Mouse (Mus musculus): ENCODE data around the gene Pnpla2. TPM values are rescaled to one million over a fixed set of nuclear protein-coding genes. Genes with fewer than 3 reads are reported as not detected.
A peak's percentile ranks its signal among the peaks of the same experiment; 100 is the strongest.

Gene Pnpla2
- total and polyA plus RNA-seq, 3 experiments = 398 to 669 (median 572) TPM

- Histone ChIP-seq H3K4me1 (ENCODE audit: control insufficient read depth, insufficient read depth, low read length) (peaks cover 12% of the 10 kb centered on the region), H3K9ac (ENCODE audit: low read depth, low read length) (peak within 1 kb of the TSS; percentile 95), H3K36me3 (ENCODE audit: control insufficient read depth, insufficient read depth, low read length) (no peaks in the 10 kb centered on the region), H3K4me3 (peak within 1 kb of the TSS; percentile 47), H3K27ac (peak within 1 kb of the TSS; percentile 92), H3K27me3 (ENCODE audit: control insufficient read depth, insufficient read depth, low read length) (no peaks in the 10 kb centered on the region), H3K79me2 (replicated peaks; ENCODE audit: control insufficient read depth, insufficient read depth, low read length) (no peaks in the 10 kb centered on the region)
- 7% methylated on average over 53 of the region's 53 CpGs for WGBS
- DNase-seq = peak; percentile 90 to 91
- TF ChIP-seq EP300 (IDR thresholded peaks at IDR 0.05; ENCODE audit: insufficient read depth, low read depth, low read length) = 0 out of 2 replicates have a peak, but pooled peaks have one; percentile 43
- peak; percentile 94 for TF ChIP-seq CTCF (IDR thresholded peaks at IDR 0.05)
- TF ChIP-seq POLR2A (IDR thresholded peaks at IDR 0.05; ENCODE audit: insufficient read depth, low read depth, low read length) = peak; percentile 87
- intact Hi-C loops (cut with DNase I) = loop anchor here (1.0 kb wide), 1 partner anchor 28 kb away; no protein-coding TSS in a partner anchor
These were observed 17.5 kb upstream of the Pnpla2 start, which contains the start of gene Slc25a22 for GRCm38 (mm10) chr7:141437178-141438120. Gene Slc25a22 (minus strand): TSS chr7:141437892.

- WGBS = 88% methylated on average over 12 of the region's 12 CpGs
- intact Hi-C loops (cut with DNase I) = no loop called here
- Histone ChIP-seq H3K4me1 (ENCODE audit: control insufficient read depth, insufficient read depth, low read length) (peaks cover 12% of the 10 kb centered on the region), H3K9ac (ENCODE audit: low read depth, low read length) (no peak overlapping the region), H3K79me2 (replicated peaks; ENCODE audit: control insufficient read depth, insufficient read depth, low read length) (no peaks in the 10 kb centered on the region), H3K27ac (no peak overlapping the region), H3K36me3 (ENCODE audit: control insufficient read depth, insufficient read depth, low read length) (no peaks in the 10 kb centered on the region), H3K27me3 (ENCODE audit: control insufficient read depth, insufficient read depth, low read length) (no peaks in the 10 kb centered on the region), H3K4me3 (no peak overlapping the region)
- DNase-seq = peak in 1 of 2 experiments; percentile 15
- TF ChIP-seq CTCF (IDR thresholded peaks at IDR 0.05) (no peak), POLR2A (IDR thresholded peaks at IDR 0.05; ENCODE audit: insufficient read depth, low read depth, low read length) (no peak), EP300 (IDR thresholded peaks at IDR 0.05; ENCODE audit: insufficient read depth, low read depth, low read length) (no peak)
These were observed 16.6 kb upstream of the Pnpla2 start for GRCm38 (mm10) chr7:141438201-141438968.

DNA sequence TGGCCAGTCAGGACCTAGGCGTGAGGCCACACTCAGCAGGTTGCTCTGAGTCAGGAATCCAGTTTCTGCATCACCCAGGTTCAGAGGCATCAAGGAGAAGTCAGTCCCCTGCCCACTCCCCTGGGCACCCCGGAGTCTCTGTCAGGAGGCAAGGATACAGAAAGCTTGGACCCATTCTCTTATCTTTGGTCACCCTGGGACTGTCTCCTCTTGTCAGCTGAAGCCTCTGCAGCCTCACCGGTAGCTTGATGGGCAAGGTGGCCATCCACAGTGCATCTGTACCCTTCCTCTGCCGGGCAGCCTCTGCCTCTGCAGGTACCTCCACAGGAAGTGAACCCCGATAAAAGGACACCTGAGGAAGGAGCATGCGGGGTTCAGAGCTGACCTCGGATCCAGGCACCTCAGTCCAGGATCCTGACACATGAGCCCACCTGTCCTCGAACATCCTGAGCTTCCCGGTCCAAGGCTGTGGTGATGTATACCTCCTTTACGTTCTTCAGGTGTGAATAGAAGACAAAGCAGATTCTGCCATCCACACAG lies 15.8 kb upstream of the Pnpla2 start:
- TF ChIP-seq POLR2A (IDR thresholded peaks at IDR 0.05; ENCODE audit: insufficient read depth, low read depth, low read length) (no peak), EP300 (IDR thresholded peaks at IDR 0.05; ENCODE audit: insufficient read depth, low read depth, low read length) (no peak), CTCF (IDR thresholded peaks at IDR 0.05) (no peak)

GRCm38 (mm10) chr7:141439811-141440210 lies 15.2 kb upstream of the Pnpla2 start:
- H3K9ac ChIP-seq (ENCODE audit: low read depth, low read length) = no peak overlapping the region
- WGBS = 95% methylated on average over 11 of the region's 11 CpGs
- intact Hi-C loops (cut with DNase I) = no loop called here

More for the DNA sequence above, 15.8 kb upstream of the Pnpla2 start:
- DNase-seq = no peak
- 95% methylated on average over 10 of the region's 10 CpGs for WGBS
- H3K9ac ChIP-seq (ENCODE audit: low read depth, low read length) = no peak overlapping the region
- H3K27me3 ChIP-seq (ENCODE audit: control insufficient read depth, insufficient read depth, low read length) = no peaks in the 10 kb centered on the region
- H3K27ac ChIP-seq = no peak overlapping the region
- intact Hi-C loops (cut with DNase I) = no loop called here
- H3K79me2 ChIP-seq (replicated peaks; ENCODE audit: control insufficient read depth, insufficient read depth, low read length) = no peaks in the 10 kb centered on the region
- H3K4me1 ChIP-seq (ENCODE audit: control insufficient read depth, insufficient read depth, low read length) = peaks cover 11% of the 10 kb centered on the region
- H3K36me3 ChIP-seq (ENCODE audit: control insufficient read depth, insufficient read depth, low read length) = no peaks in the 10 kb centered on the region
- H3K4me3 ChIP-seq = no peak overlapping the region

GRCm38 (mm10) chr7:141440613-141441012 lies 14.4 kb upstream of the Pnpla2 start:
- H3K9ac ChIP-seq (ENCODE audit: low read depth, low read length) = no peak overlapping the region
- TF ChIP-seq CTCF (IDR thresholded peaks at IDR 0.05) (peak; percentile 85), EP300 (IDR thresholded peaks at IDR 0.05; ENCODE audit: insufficient read depth, low read depth, low read length) (no peak)
- peaks cover 6% of the 10 kb centered on the region for H3K4me1 ChIP-seq (ENCODE audit: control insufficient read depth, insufficient read depth, low read length)
- no peaks in the 10 kb centered on the region for H3K36me3 ChIP-seq (ENCODE audit: control insufficient read depth, insufficient read depth, low read length)
- no peaks in the 10 kb centered on the region for H3K27me3 ChIP-seq (ENCODE audit: control insufficient read depth, insufficient read depth, low read length)
- WGBS = 19% methylated on average over 6 of the region's 6 CpGs
- H3K79me2 ChIP-seq (replicated peaks; ENCODE audit: control insufficient read depth, insufficient read depth, low read length) = no peaks in the 10 kb centered on the region
- H3K27ac ChIP-seq = no peak overlapping the region
- no peak overlapping the region for H3K4me3 ChIP-seq
- intact Hi-C loops (cut with DNase I) = no loop called here
- DNase-seq = peak; percentile 55 to 57

More at GRCm38 (mm10) chr7:141439811-141440210, 15.2 kb upstream of the Pnpla2 start:
- Histone ChIP-seq H3K27ac (no peak overlapping the region), H3K27me3 (ENCODE audit: control insufficient read depth, insufficient read depth, low read length) (no peaks in the 10 kb centered on the region), H3K36me3 (ENCODE audit: control insufficient read depth, insufficient read depth, low read length) (no peaks in the 10 kb centered on the region), H3K4me3 (no peak overlapping the region), H3K79me2 (replicated peaks; ENCODE audit: control insufficient read depth, insufficient read depth, low read length) (no peaks in the 10 kb centered on the region), H3K4me1 (ENCODE audit: control insufficient read depth, insufficient read depth, low read length) (peaks cover 9% of the 10 kb centered on the region)
- peak in 1 of 2 experiments; percentile 19 for DNase-seq
- no peak for TF ChIP-seq CTCF (IDR thresholded peaks at IDR 0.05)
- TF ChIP-seq EP300 (IDR thresholded peaks at IDR 0.05; ENCODE audit: insufficient read depth, low read depth, low read length) = no peak
- TF ChIP-seq POLR2A (IDR thresholded peaks at IDR 0.05; ENCODE audit: insufficient read depth, low read depth, low read length) = no peak

All from heart, adult 2 months (tissue).